10 mouse cellular contexts compared by ENCODE assay signal in the genomic region with DNA sequence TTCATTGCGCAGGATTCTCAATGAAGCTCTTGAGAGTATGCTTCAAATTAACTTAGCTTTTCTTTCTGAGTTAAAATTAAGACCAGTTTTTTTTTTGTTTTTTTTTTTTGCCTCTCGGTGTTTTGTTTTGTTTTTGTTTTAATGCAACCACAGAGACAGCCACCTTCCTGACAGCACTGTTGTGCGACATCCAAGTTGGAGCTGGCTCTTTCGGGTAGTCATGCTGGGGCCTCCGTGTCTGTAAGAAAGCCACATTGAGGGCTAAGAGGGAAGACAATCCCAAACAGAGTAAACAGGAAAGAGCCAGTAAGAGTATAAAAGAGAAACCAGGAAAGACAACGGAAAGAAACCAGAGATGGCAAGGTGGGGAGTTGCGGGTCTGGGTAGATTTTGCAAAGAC.
A peak's percentile ranks its signal among the peaks of the same experiment; 100 is the strongest.
DNase-seq lines count a peak whose midpoint lies in the region; ATAC-seq and TF ChIP-seq lines count a peak whose summit lies in the region.
"Had no signal": no experiment of that assay in that cellular context is flagged by ENCODE, and none has a peak within 500 bp of the region (broad histone marks: within the 10 kb centered on the region; RNA-seq: fewer than 3 reads in every experiment).

No protein-coding gene starts in this region.

- no peak for TF ChIP-seq CTCF in cortical plate, adult 2 months (IDR thresholded peaks at IDR 0.05; ENCODE audit: extremely low read depth, insufficient read depth, low read length)
- TF ChIP-seq CTCF in kidney, postnatal 0 days (IDR thresholded peaks at IDR 0.05; ENCODE audit: low read depth): no peak

- peak overlapping the region; percentile 30; the same call in 1 of the 2 replicates for H3K4me2 ChIP-seq in embryonic facial prominence, embryonic 13.5 days
- H3K4me2 ChIP-seq in kidney, postnatal 0 days (ENCODE audit: low read length): peak overlapping the region; percentile 13; the same call in 1 of the 2 replicates
- H3K4me2 ChIP-seq: liver, embryonic 12.5 days had no signal

- H3K27ac ChIP-seq in embryonic facial prominence, embryonic 13.5 days: peak overlapping the region; percentile 34; the same call in 1 of the 2 replicates
- no peak overlapping the region for H3K27ac ChIP-seq in embryonic facial prominence, embryonic 10.5 days (replicated peaks)
- H3K27ac ChIP-seq in cortical plate, adult 2 months (ENCODE audit: insufficient read depth, low read length): peak overlapping the region; percentile 43; the same call in 1 of the 2 replicates
- H3K27ac ChIP-seq in kidney, postnatal 0 days: peak overlapping the region; percentile 75
- H3K27ac ChIP-seq: liver, embryonic 12.5 days had no signal

- H3K4me3 ChIP-seq in embryonic facial prominence, embryonic 13.5 days: no peak overlapping the region
- H3K4me3 ChIP-seq in embryonic facial prominence, embryonic 10.5 days: no peak overlapping the region
- no peak overlapping the region for H3K4me3 ChIP-seq in cortical plate, adult 2 months (ENCODE audit: insufficient read depth, low read length)
- no peak overlapping the region for H3K4me3 ChIP-seq in kidney, postnatal 0 days (replicated peaks; ENCODE audit: low read depth, low read length)
- H3K4me3 ChIP-seq: liver, embryonic 12.5 days had no signal

- DNase-seq in embryonic facial prominence, embryonic 10.5 days (ENCODE audit: low spot score): no peak
- DNase-seq in left cerebral cortex, postnatal 4 days: peak; percentile 4
- no peak for DNase-seq in left cerebral cortex, adult 8-10 months (ENCODE audit: low spot score in 2 of 2)
- peak; percentile 42 for DNase-seq in kidney, postnatal 0 days (ENCODE audit: low spot score)
- DNase-seq in adrenal gland, adult (ENCODE audit: inconsistent age in 2 of 2, low spot score in 1 of 2): no peak
- no peak for DNase-seq in cerebellum, adult 18-20 months

- no peak overlapping the region for H3K9ac ChIP-seq in embryonic facial prominence, embryonic 13.5 days
- no peak overlapping the region for H3K9ac ChIP-seq in kidney, postnatal 0 days (ENCODE audit: low read depth, low read length)
- H3K9ac ChIP-seq: liver, embryonic 12.5 days had no signal

- ATAC-seq in embryonic facial prominence, embryonic 13.5 days (ENCODE audit: insufficient number of reproducible peaks, insufficient read depth, low FRiP score, low TSS enrichment, low read depth): no peak
- no peak for ATAC-seq in kidney, postnatal 0 days (replicated peaks; ENCODE audit: low FRiP score, low read depth)
- ATAC-seq: liver, embryonic 12.5 days had no signal

- peaks cover 3% of the 10 kb centered on the region; the same call in 1 of the 2 replicates for H3K4me1 ChIP-seq in embryonic facial prominence, embryonic 13.5 days
- H3K4me1 ChIP-seq in embryonic facial prominence, embryonic 10.5 days: no peaks in the 10 kb centered on the region
- H3K4me1 ChIP-seq in cortical plate, adult 2 months (ENCODE audit: control insufficient read depth, insufficient read depth, low read length): no peaks in the 10 kb centered on the region
- H3K4me1 ChIP-seq in kidney, postnatal 0 days (replicated peaks; ENCODE audit: insufficient read depth, low read length): no peaks in the 10 kb centered on the region
- H3K4me1 ChIP-seq: liver, embryonic 12.5 days had no signal

- intact Hi-C loops in left cerebral cortex, postnatal 4 days (cut with DNase I): no loop called here

- no peaks in the 10 kb centered on the region for H3K36me3 ChIP-seq in embryonic facial prominence, embryonic 13.5 days
- no peaks in the 10 kb centered on the region for H3K36me3 ChIP-seq in embryonic facial prominence, embryonic 10.5 days (replicated peaks)
- H3K36me3 ChIP-seq in kidney, postnatal 0 days (ENCODE audit: insufficient read depth, low read length): no peaks in the 10 kb centered on the region
- H3K36me3 ChIP-seq: liver, embryonic 12.5 days had no signal

- no peak for TF ChIP-seq POLR2A in cortical plate, adult 2 months (IDR thresholded peaks at IDR 0.05; ENCODE audit: extremely low read depth, insufficient read depth, low read length)

- H3K9me3 ChIP-seq in embryonic facial prominence, embryonic 13.5 days: no peaks in the 10 kb centered on the region
- H3K9me3 ChIP-seq in embryonic facial prominence, embryonic 10.5 days: no peaks in the 10 kb centered on the region
- H3K9me3 ChIP-seq in kidney, postnatal 0 days (replicated peaks; ENCODE audit: low read length): no peaks in the 10 kb centered on the region
- H3K9me3 ChIP-seq: liver, embryonic 12.5 days had no signal

- no peaks in the 10 kb centered on the region for H3K27me3 ChIP-seq in embryonic facial prominence, embryonic 13.5 days
- no peaks in the 10 kb centered on the region for H3K27me3 ChIP-seq in embryonic facial prominence, embryonic 10.5 days (replicated peaks; ENCODE audit: low read depth, poor library complexity, severe bottlenecking)
- no peaks in the 10 kb centered on the region for H3K27me3 ChIP-seq in kidney, postnatal 0 days (ENCODE audit: insufficient read depth, low read length)
- H3K27me3 ChIP-seq: liver, embryonic 12.5 days; Patski had no signal

- WGBS in embryonic facial prominence, embryonic 13.5 days: 32% methylated on average over 7 of the region's 7 CpGs
- 41% methylated on average over 7 of the region's 7 CpGs for WGBS in embryonic facial prominence, embryonic 10.5 days
- 44% methylated on average over 7 of the region's 7 CpGs for WGBS in kidney, postnatal 0 days

Comparison
In these comparisons a context has a peak if more than half of its experiments do, and no peak if none do; other contexts are left out.
1. DNase-seq: peak in left cerebral cortex, postnatal 4 days (single experiment) and kidney, postnatal 0 days (single experiment); none in embryonic facial prominence, embryonic 10.5 days (single experiment), left cerebral cortex, adult 8-10 months (0 of 2), adrenal gland, adult (0 of 2) and cerebellum, adult 18-20 months (0 of 2).